Mouse (Mus musculus): ENCODE measurements at regions not wholly inside any gene's neighbourhood (a gene's known extent, or its start where the extent isn't known, plus 50 kb on each side); places are given as distances from the start of the nearest gene placed in this dataset.

DNA sequence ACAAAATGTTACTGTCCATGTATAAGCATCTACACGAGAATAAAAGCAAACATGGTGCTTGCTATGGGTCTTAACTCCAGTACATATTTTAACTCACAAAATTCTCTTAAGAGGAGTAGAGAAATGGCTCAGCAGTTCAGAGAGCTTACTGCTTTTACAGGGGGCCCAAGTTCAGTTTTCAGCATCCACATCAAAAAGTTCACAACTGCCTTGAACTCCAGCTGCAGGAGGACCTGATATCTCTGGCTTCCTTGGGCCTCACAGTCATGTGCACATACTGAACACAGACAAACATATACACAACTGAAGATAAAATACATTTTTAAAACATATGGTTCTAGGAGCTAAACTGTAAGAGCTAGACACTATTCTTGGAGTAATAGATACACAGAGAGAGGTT lies 161.0 kb upstream of the Tmtc1 start:
- no peak overlapping the region for H3K27ac ChIP-seq (replicated peaks)
- H3K9ac ChIP-seq (ENCODE audit: low read length), result no peak overlapping the region
- no peaks in the 10 kb centered on the region for H3K9me3 ChIP-seq (ENCODE audit: control insufficient read depth, low read length)
- H3K4me1 ChIP-seq (replicated peaks; ENCODE audit: control insufficient read depth, insufficient read depth), result no peaks in the 10 kb centered on the region
- no peaks in the 10 kb centered on the region for H3K36me3 ChIP-seq (ENCODE audit: control insufficient read depth, insufficient read depth, low read length)
- 83% methylated on average over 1 of the region's 1 CpGs for WGBS
- no peak overlapping the region for H3K4me2 ChIP-seq (replicated peaks; ENCODE audit: low read depth)
- TF ChIP-seq EP300 (optimal IDR thresholded peaks at IDR 0.05) (no peak), CTCF (IDR thresholded peaks at IDR 0.05; ENCODE audit: low read depth) (no peak)
- H3K4me3 ChIP-seq (ENCODE audit: low read depth, low read length), result no peak overlapping the region
- H3K27me3 ChIP-seq (ENCODE audit: control insufficient read depth, insufficient read depth, low read length), result no peaks in the 10 kb centered on the region
- DNase-seq (ENCODE audit: low spot score) (no peak), ATAC-seq (ENCODE audit: low FRiP score, low TSS enrichment) (no peak)

DNA sequence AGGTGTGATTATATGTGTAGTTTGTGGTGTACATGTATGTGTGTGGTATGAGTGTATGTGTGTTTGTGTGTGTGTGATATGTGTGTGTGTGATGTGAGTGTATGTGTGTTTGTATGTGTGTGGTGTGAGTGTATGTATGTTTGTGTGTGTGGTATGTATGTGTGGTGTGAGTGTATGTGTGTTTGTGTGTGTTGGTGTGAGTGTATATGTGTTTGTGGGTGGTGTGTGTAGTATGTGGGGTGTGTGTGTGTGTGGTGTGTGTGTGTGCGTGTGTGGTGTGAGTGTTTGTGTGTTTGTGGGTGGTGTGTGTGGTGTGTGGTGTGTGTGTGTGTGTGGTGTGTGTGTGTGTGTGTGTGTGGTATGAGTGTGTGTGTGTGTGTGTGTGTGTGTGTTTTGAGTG lies 160.6 kb upstream of the Tmtc1 start:
- Histone ChIP-seq H3K4me2 (replicated peaks; ENCODE audit: low read depth) (no peak overlapping the region), H3K27ac (replicated peaks) (no peak overlapping the region), H3K4me1 (replicated peaks; ENCODE audit: control insufficient read depth, insufficient read depth) (no peaks in the 10 kb centered on the region), H3K9ac (ENCODE audit: low read length) (no peak overlapping the region), H3K4me3 (ENCODE audit: low read depth, low read length) (no peak overlapping the region), H3K27me3 (ENCODE audit: control insufficient read depth, insufficient read depth, low read length) (no peaks in the 10 kb centered on the region), H3K36me3 (ENCODE audit: control insufficient read depth, insufficient read depth, low read length) (no peaks in the 10 kb centered on the region), H3K9me3 (ENCODE audit: control insufficient read depth, low read length) (no peaks in the 10 kb centered on the region)
- ATAC-seq (ENCODE audit: low FRiP score, low TSS enrichment), result no peak
- no peak for TF ChIP-seq CTCF (IDR thresholded peaks at IDR 0.05; ENCODE audit: low read depth)
- TF ChIP-seq EP300 (optimal IDR thresholded peaks at IDR 0.05), result no peak
- no peak for DNase-seq (ENCODE audit: low spot score)
- 0% methylated on average over 1 of the region's 1 CpGs for WGBS

DNA sequence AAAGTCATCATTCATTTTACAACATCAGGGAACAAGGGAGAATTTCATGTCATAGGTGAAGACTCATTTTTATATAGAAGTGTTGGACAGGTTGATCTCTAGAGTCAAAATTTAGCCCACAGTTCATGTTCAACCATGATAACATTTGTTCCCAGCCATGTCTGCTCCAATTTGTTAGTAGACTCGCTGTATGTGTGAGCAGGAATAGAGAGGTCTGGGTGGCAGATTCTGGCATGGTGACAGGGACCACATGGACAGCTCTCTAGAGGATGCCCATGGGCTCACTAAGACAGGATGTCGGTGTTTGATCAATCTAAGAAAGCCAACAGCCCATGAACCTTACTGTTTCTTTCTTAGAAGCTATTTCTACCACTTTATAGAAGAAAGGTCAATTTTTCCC lies 159.7 kb upstream of the Tmtc1 start:
- no peak overlapping the region for H3K4me2 ChIP-seq (replicated peaks; ENCODE audit: low read depth)
- ATAC-seq (ENCODE audit: low FRiP score, low TSS enrichment) (no peak), DNase-seq (ENCODE audit: low spot score) (no peak)
- H3K27me3 ChIP-seq (ENCODE audit: control insufficient read depth, insufficient read depth, low read length), result no peaks in the 10 kb centered on the region
- WGBS, result 88% methylated on average over 2 of the region's 2 CpGs
- H3K36me3 ChIP-seq (ENCODE audit: control insufficient read depth, insufficient read depth, low read length), result no peaks in the 10 kb centered on the region
- no peak overlapping the region for H3K9ac ChIP-seq (ENCODE audit: low read length)
- H3K27ac ChIP-seq (replicated peaks), result no peak overlapping the region
- TF ChIP-seq CTCF (IDR thresholded peaks at IDR 0.05; ENCODE audit: low read depth) (no peak), EP300 (optimal IDR thresholded peaks at IDR 0.05) (no peak)
- no peak overlapping the region for H3K4me3 ChIP-seq (ENCODE audit: low read depth, low read length)
- no peaks in the 10 kb centered on the region for H3K4me1 ChIP-seq (replicated peaks; ENCODE audit: control insufficient read depth, insufficient read depth)
- H3K9me3 ChIP-seq (ENCODE audit: control insufficient read depth, low read length), result no peaks in the 10 kb centered on the region

DNA sequence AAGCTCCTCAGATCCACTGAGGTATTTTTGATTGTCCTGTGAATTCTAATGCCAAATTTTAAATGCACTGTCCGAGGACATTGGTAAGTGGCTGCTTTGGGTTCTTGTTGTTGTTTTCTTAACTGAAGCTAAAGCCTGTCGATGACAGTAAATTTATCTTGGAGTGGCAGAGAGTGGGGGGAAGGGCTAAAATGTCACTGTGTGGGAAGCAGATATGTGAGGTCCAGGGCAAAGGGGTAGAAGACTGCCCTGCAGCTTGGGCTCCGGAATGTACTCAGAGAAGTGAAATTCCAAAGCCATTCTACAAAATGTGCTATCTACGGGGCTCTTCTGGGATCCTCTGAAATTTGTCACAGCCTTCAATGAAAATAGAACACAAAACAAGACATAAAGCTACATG lies 159.3 kb upstream of the Tmtc1 start:
- Histone ChIP-seq H3K4me2 (replicated peaks; ENCODE audit: low read depth) (no peak overlapping the region), H3K4me1 (replicated peaks; ENCODE audit: control insufficient read depth, insufficient read depth) (no peaks in the 10 kb centered on the region), H3K9ac (ENCODE audit: low read length) (no peak overlapping the region), H3K4me3 (ENCODE audit: low read depth, low read length) (no peak overlapping the region), H3K27ac (replicated peaks) (no peak overlapping the region), H3K36me3 (ENCODE audit: control insufficient read depth, insufficient read depth, low read length) (no peaks in the 10 kb centered on the region), H3K27me3 (ENCODE audit: control insufficient read depth, insufficient read depth, low read length) (no peaks in the 10 kb centered on the region), H3K9me3 (ENCODE audit: control insufficient read depth, low read length) (no peaks in the 10 kb centered on the region)
- ATAC-seq (ENCODE audit: low FRiP score, low TSS enrichment), result no peak
- 60% methylated on average over 4 of the region's 4 CpGs for WGBS
- TF ChIP-seq CTCF (IDR thresholded peaks at IDR 0.05; ENCODE audit: low read depth) (no peak), EP300 (optimal IDR thresholded peaks at IDR 0.05) (no peak)
- no peak for DNase-seq (ENCODE audit: low spot score)

DNA sequence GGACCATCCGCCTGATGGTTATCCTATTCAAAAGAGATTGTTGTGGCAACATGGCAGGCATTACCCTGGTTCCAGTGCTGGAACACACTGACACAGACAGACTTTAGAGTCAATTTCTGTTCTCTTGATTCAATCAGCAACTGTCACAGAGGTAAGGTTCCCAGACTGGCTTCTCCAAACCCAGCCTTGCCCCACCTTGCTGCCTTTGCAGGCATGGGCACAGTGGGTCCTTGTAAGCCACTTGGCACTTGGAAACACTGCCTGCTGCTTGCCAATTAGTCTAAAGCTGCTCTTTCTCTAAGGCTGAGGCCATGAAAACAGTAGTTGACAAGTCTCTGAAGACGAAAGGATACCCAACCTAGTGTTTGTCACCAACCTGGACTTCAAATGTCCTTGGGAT lies 158.7 kb upstream of the Tmtc1 start:
- TF ChIP-seq EP300 (optimal IDR thresholded peaks at IDR 0.05) (no peak), CTCF (IDR thresholded peaks at IDR 0.05; ENCODE audit: low read depth) (no peak)
- H3K4me3 ChIP-seq (ENCODE audit: low read depth, low read length), result no peak overlapping the region
- H3K36me3 ChIP-seq (ENCODE audit: control insufficient read depth, insufficient read depth, low read length), result no peaks in the 10 kb centered on the region
- H3K27ac ChIP-seq (replicated peaks), result no peak overlapping the region
- H3K4me1 ChIP-seq (replicated peaks; ENCODE audit: control insufficient read depth, insufficient read depth), result no peaks in the 10 kb centered on the region
- H3K27me3 ChIP-seq (ENCODE audit: control insufficient read depth, insufficient read depth, low read length), result no peaks in the 10 kb centered on the region
- ATAC-seq (ENCODE audit: low FRiP score, low TSS enrichment) (no peak), DNase-seq (ENCODE audit: low spot score) (no peak)
- 90% methylated on average over 2 of the region's 2 CpGs for WGBS
- H3K9ac ChIP-seq (ENCODE audit: low read length), result no peak overlapping the region
- no peaks in the 10 kb centered on the region for H3K9me3 ChIP-seq (ENCODE audit: control insufficient read depth, low read length)
- no peak overlapping the region for H3K4me2 ChIP-seq (replicated peaks; ENCODE audit: low read depth)

DNA sequence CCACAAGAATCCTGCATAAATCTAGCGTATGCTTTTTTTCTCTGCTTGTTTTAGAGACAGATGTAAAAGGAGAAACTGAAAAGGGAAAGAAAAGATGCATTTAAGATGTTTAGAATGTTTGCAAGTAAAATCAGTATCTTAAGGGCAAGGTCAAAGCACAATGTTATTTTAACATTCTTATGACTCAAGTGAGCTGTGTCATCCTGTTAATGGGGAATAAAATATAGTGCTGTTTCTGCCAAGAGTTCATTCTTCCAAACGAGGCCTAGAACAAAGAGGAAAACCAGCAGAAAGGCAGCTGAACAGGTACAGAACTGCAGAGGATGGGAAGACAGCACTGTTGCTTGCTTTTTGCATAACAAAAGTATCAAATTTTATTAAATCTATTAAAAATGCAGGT lies 156.7 kb upstream of the Tmtc1 start:
- DNase-seq (ENCODE audit: low spot score), result no peak
- Histone ChIP-seq H3K4me1 (replicated peaks; ENCODE audit: control insufficient read depth, insufficient read depth) (no peaks in the 10 kb centered on the region), H3K27ac (replicated peaks) (no peak overlapping the region), H3K27me3 (ENCODE audit: control insufficient read depth, insufficient read depth, low read length) (no peaks in the 10 kb centered on the region), H3K4me3 (ENCODE audit: low read depth, low read length) (no peak overlapping the region), H3K4me2 (replicated peaks; ENCODE audit: low read depth) (no peak overlapping the region), H3K9me3 (ENCODE audit: control insufficient read depth, low read length) (no peaks in the 10 kb centered on the region), H3K9ac (ENCODE audit: low read length) (no peak overlapping the region), H3K36me3 (ENCODE audit: control insufficient read depth, insufficient read depth, low read length) (no peaks in the 10 kb centered on the region)
- 39% methylated on average over 2 of the region's 2 CpGs for WGBS
- no peak for ATAC-seq (ENCODE audit: low FRiP score, low TSS enrichment)
- no peak for TF ChIP-seq EP300 (optimal IDR thresholded peaks at IDR 0.05)
- TF ChIP-seq CTCF (IDR thresholded peaks at IDR 0.05; ENCODE audit: low read depth), result no peak

Data from stomach, postnatal 0 days (tissue).